Mouse (Mus musculus): Measurements from ENCODE around the gene Ppl.
A peak's percentile ranks its signal among the peaks of the same experiment; 100 is the strongest.

The Ppl gene

DNA sequence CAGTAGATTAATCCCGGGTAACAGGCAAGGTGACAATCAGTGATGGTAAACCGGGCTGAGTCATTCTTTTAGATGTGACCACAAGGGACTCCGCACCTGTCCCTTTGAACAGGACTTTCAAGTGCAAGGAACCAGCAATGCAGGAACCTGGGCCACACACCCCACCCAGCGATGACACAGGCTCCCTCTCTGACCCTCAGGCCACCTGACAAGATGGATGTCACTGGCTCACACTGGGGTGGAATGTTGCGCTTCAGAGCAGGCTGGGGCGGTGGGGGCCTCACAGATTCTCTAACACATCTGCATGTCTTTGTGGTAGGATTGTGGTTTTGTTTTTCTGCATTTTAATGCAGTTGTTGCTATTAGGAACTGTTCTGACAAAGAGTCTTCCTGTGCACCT lies 8.7 kb downstream of the Ppl start:
- no peak for DNase-seq (ENCODE audit: low spot score in 2 of 2)

DNA sequence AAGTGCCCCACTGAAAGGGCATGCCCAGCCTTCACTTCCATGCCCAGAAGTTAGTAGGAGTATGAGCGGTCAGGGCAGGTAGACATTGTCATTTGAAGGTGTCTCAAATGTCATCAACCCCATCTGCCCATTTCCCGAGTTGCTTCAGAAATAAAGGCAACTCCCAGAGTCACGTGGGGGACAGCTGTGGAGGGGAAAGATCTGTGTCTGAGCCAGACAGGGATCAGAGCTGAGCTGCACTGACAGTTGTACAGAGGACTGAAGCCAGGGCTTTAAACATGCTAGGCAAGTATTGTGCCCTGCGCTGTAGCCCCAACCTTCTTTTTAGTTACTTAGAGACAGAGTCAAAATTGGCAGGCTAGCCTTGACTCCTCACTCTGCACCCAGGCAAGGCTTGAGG lies 12.4 kb downstream of the Ppl start:
- no peak for DNase-seq (ENCODE audit: low spot score in 2 of 2)

DNA sequence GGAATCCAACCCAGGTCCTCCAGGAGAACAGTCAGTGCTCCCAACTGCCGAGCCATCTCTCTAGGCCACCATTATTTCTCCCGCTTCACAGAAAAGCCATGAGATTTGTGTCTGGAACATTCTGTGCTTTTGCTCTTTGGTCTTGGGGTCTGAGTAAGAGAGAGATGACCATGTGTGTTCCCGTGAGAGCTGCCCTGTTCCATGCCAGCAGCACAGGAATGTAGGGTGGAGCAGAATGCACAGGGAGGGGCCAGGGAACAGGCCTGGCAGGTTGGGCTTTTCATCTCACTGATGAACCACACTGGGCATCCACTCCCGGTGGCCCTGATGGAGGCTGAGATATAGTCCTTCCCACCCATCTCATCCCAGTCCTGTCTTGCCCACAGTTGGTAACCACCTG lies 12.8 kb downstream of the Ppl start:
- no peak for DNase-seq (ENCODE audit: low spot score in 2 of 2)

DNA sequence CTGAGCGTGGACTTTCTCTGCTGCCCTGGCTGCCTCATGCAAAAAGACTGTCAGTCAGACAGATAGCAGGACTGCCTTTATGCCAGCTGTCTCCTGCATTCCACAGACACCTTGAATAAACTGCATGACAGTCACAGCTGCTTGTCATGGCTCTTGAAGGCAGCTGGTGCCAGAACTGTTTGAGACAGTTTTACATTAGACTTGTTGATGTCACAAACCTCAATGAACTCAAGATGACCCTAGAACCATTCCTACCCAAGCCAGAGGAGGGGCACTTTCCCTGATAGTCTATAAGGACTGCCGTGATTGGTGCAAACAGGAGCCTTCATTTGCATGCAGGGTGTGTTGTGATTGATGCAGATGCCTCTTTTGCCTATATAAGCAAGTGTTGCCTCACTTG lies 18.6 kb downstream of the Ppl start:
- no peak for DNase-seq (ENCODE audit: low spot score in 2 of 2)

DNA sequence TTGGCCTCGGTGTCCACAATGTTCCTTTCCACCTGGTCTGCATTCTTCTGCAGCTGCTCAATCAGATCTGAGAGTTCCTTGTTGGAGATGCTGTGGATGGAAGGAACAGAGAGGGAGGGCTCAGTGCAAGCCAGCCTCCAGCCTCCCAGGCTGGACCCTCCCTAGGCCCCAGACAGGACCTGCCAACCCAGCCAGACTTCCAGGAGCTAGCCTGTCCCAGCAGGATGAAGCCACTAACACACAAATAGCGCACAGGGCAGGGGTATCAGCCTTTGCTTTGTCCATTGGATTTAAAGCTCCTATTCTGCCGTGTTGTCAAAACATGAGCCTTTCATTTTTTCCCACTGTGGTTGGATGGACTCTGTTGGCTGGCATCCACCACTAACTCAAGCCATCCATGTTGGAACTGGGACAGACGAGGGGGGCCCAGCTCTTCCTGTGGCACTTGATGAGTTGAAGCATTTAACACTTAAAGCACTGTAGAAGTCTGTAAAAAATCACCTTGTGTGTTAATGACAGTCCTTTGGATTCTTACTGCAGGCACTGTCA lies 19.1 kb downstream of the Ppl start:
- no peak for DNase-seq (ENCODE audit: low spot score in 2 of 2)

DNA sequence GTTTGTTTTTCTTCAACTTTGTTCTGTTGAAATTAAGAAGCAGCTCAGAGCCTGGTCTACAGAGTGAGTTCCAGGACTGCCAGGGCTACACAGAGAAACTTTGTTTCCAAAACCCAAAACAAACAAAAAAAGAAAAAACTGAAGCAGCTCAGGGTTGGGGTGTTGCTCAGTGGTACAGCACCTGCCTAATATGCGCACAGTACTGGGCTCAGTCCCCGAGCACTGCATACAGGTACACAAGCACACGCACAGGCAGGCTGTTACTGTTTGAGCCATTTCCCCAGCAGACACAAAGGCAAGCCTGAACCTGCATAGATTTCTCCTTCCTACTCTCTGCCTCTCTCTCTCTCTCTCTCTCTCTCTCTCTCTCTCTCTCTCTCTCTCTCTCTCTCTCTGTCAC lies 21.2 kb downstream of the Ppl start:
- DNase-seq (ENCODE audit: low spot score in 2 of 2): no peak

DNA sequence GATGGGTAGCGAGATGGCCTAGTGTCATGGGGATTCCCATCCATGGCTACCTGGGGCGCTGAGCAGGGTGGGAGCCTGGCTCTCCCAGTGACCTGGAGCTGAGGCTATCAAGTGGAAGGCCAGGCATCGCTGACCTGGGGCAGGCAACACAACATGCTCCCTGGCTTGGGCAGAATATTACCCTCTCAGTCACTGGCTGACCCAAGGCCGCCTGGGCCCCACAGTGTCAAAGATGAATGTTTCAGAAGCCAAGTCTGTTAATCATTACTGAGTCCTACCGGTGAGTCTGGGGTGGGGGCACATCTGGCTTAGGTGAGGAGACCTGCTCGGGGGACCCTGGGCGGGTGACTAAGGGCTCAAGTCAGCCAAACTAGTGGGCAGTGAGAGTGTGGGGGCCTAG lies 22.3 kb downstream of the Ppl start:
- no peak for DNase-seq (ENCODE audit: low spot score in 2 of 2)

DNA sequence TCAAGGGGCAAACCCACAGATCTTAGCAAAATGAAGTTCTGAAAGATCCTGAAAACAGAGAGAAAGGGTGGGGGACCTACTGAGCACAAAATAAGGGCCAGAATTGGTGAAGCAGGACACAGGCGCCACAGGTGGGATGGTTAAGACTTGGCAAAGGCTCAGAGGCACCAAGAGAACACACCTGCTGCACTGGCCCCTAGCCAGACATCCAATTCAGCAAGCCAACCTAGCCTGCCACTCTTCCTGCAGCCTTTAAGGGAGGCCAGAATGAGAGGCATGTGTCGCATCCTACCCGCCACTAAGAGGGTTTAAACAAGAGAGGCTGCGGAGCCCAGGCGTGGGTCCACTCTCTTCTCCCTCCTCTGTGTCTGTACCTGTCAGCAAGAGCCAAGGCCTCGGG lies 31.2 kb downstream of the Ppl start:
- no peak for DNase-seq (ENCODE audit: low spot score in 2 of 2)

DNA sequence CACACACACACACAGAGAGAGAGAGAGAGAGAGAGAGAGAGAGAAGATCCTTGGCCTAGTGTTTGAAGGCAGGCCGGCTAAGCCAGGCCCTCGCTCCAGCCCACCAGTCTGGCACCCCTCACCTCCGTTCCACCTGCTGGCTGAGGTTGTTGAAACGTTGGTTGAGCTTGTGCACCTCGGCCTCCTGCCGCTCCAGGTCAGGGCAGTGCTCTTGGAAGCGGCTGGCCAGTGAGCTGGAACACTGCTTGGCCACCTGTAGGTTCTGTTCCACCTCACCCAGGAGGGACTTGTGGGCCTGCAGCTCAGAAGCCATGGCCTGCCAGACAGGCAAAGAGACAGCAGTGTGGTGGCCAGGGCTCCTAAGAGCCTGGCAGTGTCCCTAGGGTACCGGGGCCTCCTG lies 35.7 kb downstream of the Ppl start:
- DNase-seq (ENCODE audit: low spot score in 2 of 2): no peak

DNA sequence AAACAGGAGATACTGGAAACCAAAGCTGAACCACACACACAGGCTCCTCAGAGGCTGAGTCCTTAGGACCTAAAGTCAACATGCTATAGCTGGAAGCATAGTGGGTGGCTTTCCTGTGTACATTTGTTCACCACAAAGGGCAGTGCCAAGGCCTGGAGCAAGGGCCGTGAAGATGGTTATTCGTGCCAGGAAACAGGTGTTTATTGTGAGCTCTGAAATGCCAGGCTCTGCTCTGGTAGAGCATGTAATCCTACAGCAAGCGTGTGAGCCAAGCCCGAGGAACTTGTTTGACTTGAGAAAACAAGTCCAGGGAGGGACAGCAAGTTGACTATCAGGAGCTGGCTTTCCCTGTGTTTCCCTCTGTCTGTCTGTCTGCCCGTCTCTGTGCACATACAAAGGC lies 38.9 kb downstream of the Ppl start:
- DNase-seq (ENCODE audit: low spot score in 2 of 2): no peak

DNA sequence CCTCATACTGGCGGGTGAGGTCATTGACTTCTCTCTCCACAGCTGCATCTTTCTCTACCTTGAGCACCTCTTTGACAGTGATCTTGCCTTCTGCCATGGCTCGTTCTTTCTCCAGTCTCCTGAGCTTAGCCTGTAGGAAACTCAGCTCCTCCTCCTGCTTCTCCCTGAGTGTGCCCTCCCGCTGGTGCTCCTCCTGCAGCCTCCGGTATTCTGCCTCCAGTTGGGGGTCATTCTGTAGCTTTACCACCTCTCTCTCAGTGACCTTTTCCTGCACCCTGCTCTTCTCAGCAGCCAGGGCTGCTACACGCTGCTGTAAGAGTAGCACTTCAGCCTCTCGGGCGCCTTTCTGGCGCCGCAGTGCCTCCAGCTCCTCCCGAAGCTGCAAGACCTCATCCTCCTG lies 43.2 kb downstream of the Ppl start:
- no peak for DNase-seq (ENCODE audit: low spot score in 2 of 2)

DNA sequence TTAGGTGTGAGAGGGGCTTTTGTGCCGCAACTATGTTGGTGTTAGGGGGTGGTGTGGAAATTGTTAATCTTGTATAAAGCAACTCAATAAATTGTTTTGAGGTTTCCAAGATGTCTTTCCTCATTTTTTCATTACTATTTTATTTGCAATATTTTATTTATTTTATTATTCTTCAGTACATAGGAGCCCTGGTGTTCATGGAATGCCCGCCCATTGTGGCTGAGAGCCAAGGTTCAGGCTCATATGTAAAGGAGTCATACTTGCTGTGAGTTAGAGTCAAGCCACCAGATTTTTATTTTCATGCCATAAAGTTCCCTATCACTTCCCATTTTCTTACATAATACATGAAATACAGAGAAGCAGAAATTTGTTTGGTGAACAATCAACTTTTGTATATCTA lies 46.0 kb downstream of the Ppl start:
- DNase-seq (ENCODE audit: low spot score in 2 of 2): no peak

DNA sequence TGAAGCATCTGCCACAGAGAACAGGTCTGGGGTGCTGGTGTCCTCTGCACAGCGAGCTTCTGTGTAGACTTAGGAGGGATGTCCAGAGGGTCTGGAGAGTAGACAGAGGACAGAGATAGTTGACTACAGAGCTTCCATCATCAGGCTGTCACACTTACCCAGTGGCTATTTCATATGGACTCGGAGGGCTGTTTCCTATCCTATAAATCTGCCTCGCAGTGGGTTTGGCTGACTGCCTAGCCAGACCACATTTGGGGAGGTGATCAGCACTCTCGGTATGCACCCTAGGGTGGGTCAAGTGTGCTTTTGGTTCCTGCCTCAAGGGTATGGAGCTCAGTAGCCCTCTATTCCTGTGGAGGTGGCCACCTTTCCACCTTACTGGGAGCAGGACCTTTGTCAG lies 47.0 kb downstream of the Ppl start:
- no peak for DNase-seq (ENCODE audit: low spot score in 2 of 2)

DNA sequence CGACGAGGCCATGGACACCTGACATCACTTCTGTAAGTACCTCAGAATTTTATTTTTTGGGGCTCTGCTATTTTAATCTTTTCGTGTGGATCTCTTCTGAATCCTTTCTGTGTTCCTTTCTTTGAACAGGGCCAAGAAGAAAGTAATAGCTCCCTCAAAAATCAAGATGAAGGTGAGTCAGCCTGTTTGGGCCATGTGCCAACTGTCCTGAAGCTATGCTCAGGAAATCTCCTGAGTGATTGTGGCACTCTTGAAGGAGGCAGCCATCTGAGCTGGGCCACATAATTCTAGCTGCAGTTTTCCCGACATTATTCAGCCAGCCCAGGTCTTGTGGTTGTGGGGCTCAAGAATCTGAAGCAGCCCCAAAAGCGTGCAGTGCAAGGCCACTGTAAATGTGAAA lies 57.9 kb downstream of the Ppl start:
- no peak for DNase-seq (ENCODE audit: low spot score in 2 of 2)

DNA sequence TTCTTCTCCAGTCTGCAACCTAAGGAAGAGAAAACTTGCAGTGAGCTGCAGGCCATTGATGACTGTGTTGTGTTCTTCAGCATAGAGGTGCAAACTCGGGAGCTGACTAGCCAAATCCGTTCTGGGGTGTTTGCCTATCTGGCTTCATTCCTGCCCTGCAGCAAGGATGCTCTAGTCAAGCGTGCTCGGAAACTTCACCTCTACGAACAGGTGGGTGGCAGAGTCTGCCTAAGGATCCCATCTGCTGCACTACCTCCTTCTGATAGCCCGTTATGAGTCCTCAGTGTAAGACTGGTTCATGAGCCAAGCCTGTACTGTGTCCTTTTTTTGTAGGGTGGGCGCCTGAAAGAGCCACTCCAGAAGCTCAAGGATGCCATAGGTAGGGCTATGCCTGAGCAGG lies 60.2 kb downstream of the Ppl start:
- no peak for DNase-seq (ENCODE audit: low spot score in 2 of 2)

DNA sequence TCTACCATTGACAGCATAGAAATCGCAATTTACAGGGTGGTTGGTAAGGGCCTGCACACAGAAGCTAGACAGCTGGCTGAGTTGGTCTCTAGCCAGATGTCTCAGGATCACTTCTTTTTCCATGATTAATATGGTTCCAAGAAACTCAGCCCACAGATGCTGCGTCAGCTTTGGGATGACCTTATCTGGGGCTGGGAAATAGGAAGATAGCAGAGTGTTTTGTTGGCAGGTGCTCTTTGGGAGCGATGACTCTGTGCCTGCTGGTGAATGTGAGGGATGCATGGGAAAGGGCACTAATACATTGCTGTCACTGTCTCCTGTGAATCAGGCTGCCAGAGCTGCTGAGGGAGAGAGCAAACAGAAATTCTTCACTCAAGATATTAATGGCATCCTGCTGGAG lies 61.9 kb downstream of the Ppl start:
- DNase-seq (ENCODE audit: low spot score in 2 of 2): peak; percentile 30 to 59

DNA sequence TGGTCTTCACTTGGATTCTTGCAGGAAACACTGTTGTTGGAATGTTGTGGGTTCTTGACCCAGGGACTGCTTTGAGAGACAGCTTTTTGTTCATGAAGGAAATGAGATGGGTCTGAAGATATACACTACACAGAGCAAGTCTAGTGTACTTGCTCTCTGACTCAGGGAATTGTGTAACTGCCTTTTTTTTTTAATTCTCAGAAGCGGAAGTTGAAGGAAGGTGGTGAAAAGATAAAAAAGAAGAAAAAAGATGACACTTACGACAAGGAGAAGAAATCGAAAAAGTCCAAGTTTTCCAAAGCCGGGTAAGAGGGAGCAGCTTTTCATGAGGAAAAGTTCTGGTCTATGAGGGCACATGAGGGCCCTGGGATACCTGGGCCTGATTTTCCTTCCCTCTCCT lies 68.7 kb downstream of the Ppl start:
- no peak for DNase-seq (ENCODE audit: low spot score in 2 of 2)

DNA sequence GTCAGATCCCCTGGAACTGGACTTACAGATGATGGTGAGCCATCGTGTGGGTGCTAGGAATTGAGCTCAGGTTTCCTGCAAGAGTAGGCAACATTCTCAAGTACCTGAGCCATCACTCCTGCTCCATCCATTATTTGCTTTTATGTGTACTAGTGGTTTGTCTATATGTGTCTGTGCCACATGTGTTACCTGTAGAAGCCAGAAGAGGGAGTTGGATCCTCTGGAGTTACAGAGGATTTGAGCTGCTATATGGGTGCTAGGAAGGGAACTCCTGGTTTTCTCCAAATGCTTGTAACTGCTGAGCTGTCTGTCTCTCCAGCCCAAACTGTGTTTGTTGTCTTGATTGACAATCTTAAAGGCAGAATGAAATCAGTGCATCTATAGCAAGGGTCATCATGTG lies 74.1 kb downstream of the Ppl start:
- DNase-seq (ENCODE audit: low spot score in 2 of 2): no peak

DNA sequence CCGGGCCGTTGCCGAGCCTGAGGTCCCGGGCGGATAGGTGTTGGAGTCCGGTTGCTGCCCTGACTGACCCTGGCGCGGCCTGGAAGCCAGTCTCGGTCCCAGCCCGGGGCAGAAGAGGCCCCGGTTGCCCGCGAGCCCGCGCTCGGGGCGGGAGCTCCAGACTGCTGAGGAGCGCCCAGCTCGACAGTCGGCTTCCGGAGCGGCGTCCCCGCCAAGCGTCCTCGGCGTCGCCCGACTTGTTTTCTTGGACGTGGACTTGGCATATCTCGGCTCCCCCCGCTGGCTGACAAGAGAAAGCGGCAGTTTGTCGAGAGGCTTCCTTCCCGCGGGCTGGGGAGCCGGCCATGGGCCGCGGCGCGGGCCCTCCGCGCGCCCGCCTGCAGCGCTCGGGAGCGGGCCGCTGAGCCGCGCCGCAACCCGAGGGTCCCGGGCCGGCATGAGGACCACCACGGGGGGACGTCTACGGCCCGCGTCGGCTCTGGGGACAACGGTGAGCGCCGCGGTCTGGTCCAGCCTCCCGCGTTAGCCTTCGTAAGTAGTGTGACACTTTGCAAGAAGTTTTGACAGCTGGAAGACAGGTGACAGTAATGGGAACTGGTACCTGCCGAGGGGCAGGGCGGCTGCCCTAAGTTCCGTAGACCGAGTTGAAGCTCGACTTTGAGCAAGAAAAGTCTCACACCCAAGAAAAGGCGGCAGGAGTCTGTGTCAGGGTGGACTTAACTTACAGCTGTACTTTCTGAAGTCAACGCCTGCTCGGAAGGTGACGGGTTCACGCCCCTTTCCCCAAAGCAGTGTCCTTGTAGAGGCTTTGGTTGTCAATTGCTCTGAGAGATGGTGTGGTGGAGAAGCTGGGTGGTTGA lies 81.7 kb downstream of the Ppl start:
- DNase-seq (ENCODE audit: low spot score in 2 of 2): peak; percentile 81 to 84

DNA sequence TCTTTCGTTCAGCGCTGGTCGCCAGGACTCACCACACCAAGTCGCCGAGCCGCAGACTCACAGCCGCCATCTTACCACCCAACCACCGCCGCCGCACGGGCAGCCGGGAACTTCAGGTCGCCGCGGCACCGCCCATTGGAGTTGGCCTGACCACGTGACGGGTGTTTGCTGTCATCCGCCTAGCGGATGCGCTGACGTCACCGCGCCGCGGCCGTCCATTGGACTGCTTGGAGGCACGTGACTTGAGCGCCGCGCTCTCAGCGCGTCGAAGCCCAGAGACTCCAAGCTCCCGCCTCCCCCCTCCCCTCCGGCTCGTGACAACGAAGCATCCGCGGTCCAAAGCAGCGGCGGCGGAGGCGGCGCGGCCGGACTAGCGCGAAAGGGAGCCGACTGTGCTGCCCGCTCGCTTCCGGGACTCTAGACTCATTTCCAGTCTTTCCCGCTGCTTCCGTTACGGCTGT lies 82.4 kb downstream of the Ppl start, which contains the start of the genes Glyr1 and Ubn1:
Gene Glyr1 (minus strand): TSS at position 90 of the 461 bp plus-strand sequence.
Gene Ubn1 (plus strand): TSS at position 284 of the 461 bp plus-strand sequence.
- peak; percentile 99 for DNase-seq (ENCODE audit: low spot score in 2 of 2)

DNA sequence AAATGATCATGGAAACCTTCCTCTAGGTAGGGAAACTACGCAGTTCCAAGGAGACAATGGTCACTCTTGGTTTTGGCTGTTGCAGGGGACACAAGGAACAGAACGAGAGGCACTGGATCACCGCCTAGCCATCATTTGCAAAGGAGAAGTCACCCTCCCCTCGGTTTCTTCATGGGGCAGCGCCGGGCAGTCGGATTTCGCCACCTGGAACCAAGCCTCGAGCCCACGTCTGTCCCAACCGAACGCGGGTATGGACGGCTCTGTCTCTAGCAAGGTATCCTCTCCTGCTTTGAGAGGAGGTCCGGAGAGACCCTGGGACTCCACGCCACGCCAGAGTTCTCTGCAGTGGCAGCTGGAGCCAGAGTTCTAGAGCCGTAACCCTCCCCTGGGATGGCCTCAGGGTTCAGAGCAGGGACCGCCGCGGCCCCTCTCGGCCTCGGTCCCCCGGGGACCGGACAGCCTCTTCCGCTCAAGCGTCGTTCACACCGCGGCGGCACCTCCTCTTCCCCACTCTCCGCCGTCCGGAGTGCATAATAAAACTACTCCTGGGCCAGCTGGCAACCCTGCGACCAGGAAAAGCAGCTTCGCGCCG lies 82.9 kb downstream of the Ppl start:
- no peak for DNase-seq (ENCODE audit: low spot score in 2 of 2)

DNA sequence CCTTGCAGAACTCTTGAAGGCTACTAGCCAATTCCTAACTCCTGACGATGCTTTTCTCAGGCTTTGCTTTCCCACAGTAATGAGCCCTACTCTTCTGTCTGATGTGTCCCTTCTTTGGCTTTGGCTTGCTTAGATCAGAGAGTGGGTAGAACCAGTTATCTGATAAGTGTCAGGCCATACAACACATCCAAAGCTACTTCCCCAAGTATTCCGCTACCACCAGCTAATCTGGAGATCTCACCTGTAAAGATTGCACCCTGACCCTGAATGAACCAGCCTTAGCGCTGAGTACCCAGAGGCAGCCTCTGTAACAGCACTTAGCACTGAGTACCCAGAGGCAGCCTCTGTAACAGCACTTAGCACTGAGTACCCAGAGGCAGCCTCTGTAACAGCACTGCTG lies 86.9 kb downstream of the Ppl start:
- DNase-seq (ENCODE audit: low spot score in 2 of 2): no peak

DNA sequence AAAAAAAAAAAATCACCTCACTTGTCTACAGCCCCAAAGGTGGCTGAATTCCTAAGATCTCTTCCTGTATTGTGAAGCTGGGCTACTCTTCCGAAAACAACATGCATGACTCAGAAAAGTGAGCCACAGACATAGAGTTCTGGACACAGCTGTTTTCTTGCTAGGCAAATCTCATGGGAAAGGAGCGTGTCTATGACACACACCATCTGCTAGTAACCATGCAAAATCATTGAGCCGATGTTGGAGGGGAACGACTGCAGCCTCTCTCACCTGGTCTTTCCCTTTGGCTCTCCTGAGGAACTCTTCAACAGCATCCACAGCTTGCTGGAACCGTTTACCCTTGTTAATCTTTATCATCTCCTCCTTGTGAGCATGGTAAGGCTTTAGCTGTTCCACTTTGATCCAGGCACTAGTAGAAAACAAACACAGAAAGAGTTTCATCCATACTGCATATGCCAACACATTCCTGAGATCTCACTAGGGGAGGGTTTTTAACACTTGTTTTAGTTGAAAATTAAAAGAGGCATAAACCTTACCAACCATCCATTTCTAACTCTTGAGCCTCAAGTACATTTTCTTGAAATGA lies 95.5 kb downstream of the Ppl start:
- DNase-seq (ENCODE audit: low spot score in 2 of 2): peak; percentile 60 to 61

Measured in heart, adult 9 months (tissue).